Mouse (Mus musculus) olfactory bulb, adult 2 months (tissue): ENCODE results near the gene Capn5.

Experiments used
- CTCF ChIP-seq: fragments of 200-500 bp; IDR thresholded peaks from 2 replicates; pipeline ENCODE4 v1.5.1; 2012; ENCODE audit warnings: low read depth, mild to moderate bottlenecking, low read length, moderate library complexity; ENCODE audit not compliant: insufficient read depth
- POLR2A ChIP-seq: fragments of 200-500 bp; IDR thresholded peaks from 2 replicates; pipeline ENCODE4 v1.6.1; 2012; ENCODE audit warnings: mild to moderate bottlenecking, low read depth, low read length, moderate library complexity; ENCODE audit not compliant: insufficient read depth

GRCm38 (mm10) chr7:98095852-98096251 lies 82.2 kb downstream of the Capn5 start:
- TF ChIP-seq CTCF: no peak
- no peak for TF ChIP-seq POLR2A
